Mouse (Mus musculus): ENCODE measurements around the gene Dst.

DNA sequence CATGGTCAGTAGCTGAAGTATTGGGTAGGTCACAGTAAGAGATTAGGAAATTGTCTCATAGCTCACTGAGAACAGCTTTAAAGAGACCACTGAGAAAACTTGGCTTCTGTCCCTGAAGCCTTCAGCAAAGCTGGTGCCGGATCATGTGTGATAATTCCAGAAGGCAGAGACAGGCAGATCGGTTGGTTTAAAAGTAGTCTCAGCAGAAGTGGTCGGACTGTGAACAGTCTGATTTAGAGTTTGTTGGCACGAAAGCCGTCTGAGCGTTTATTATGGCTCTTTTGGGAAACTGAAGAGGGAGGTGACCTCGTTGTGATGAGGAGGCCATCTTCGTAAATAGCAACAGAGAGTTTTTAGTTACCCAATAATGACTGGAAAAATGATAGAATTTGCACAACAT lies 52.4 kb downstream of the Dst start:
- TF ChIP-seq CTCF (IDR thresholded peaks at IDR 0.05; ENCODE audit: low read depth) (no peak), EP300 (IDR thresholded peaks at IDR 0.05; ENCODE audit: low read depth) (no peak)

All from liver, embryonic 14.5 days (tissue).